Mouse (Mus musculus): Measurements from ENCODE around the gene Trpm3. TPM values are rescaled to one million over a fixed set of nuclear protein-coding genes. Genes with fewer than 3 reads are reported as not detected.

Gene Trpm3
- polyA plus RNA-seq, 1 experiment from 2014 or later = 4.5 TPM

DNA sequence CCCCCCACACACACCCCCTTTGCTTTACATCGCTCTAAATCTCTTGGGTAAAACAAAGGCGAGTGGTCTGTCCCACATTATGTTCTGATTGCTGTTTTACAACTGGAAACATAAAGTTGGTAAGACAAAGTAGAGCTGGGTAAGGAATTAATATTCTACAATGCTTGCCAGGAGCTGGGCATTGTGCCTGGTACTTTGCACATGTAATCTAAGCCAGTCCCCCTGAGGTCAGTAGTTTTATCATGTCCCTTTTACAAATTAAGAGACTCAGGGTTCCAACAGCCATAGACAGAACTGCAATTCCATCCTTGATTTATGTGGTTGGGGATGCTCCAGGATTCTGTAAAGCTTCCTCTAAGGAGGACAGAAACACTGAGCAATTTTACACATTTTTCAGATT lies 591.0 kb downstream of the Trpm3 start:
- Histone ChIP-seq H3K27ac (no peak overlapping the region), H3K9ac (no peak overlapping the region)
- ATAC-seq (ENCODE audit: insufficient number of reproducible peaks, low FRiP score, low TSS enrichment, low read depth) = no peak

DNA sequence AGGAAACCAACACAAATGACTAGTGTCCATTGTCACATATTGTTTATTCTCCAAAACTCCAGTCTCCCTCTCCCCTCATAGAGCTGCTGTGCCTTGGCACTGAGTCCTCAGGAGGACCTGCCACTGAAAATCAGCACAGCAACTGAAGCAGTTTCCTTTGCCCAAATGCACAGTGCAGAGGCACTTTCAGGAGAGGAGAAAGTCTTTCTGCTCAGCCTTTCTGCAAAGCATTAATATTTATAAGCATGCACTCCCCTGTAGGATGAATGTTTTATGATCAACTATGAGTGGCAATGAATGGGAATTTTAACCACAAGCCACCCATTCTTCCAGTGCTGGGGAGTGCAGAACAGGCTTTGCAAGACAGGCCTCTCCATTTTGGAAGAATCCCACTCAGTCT lies 592.1 kb downstream of the Trpm3 start:
- no peaks in the 10 kb centered on the region for H3K27me3 ChIP-seq
- H3K9ac ChIP-seq = no peak overlapping the region
- no peaks in the 10 kb centered on the region for H3K9me3 ChIP-seq
- H3K36me3 ChIP-seq = no peaks in the 10 kb centered on the region
- H3K27ac ChIP-seq = no peak overlapping the region
- no peak for ATAC-seq (ENCODE audit: insufficient number of reproducible peaks, low FRiP score, low TSS enrichment, low read depth)
- H3K4me2 ChIP-seq = no peak overlapping the region
- H3K4me3 ChIP-seq = no peak overlapping the region
- no peaks in the 10 kb centered on the region for H3K4me1 ChIP-seq

More for the DNA sequence above, 591.0 kb downstream of the Trpm3 start:
- H3K27me3 ChIP-seq = no peaks in the 10 kb centered on the region
- H3K4me2 ChIP-seq = no peak overlapping the region
- H3K4me1 ChIP-seq = no peaks in the 10 kb centered on the region
- H3K36me3 ChIP-seq = no peaks in the 10 kb centered on the region
- H3K9me3 ChIP-seq = no peaks in the 10 kb centered on the region
- no peak overlapping the region for H3K4me3 ChIP-seq
- 53% methylated on average over 2 of the region's 2 CpGs for WGBS

- Histone ChIP-seq H3K9ac (no peak overlapping the region), H3K36me3 (no peaks in the 10 kb centered on the region), H3K27ac (no peak overlapping the region), H3K27me3 (no peaks in the 10 kb centered on the region), H3K4me2 (no peak overlapping the region), H3K9me3 (no peaks in the 10 kb centered on the region), H3K4me1 (no peaks in the 10 kb centered on the region), H3K4me3 (no peak overlapping the region)
- ATAC-seq (ENCODE audit: insufficient number of reproducible peaks, low FRiP score, low TSS enrichment, low read depth) = no peak
- 70% methylated on average over 2 of the region's 2 CpGs for WGBS
These were observed 598.0 kb downstream of the Trpm3 start for GRCm38 (mm10) chr19:22736870-22737269.

DNA sequence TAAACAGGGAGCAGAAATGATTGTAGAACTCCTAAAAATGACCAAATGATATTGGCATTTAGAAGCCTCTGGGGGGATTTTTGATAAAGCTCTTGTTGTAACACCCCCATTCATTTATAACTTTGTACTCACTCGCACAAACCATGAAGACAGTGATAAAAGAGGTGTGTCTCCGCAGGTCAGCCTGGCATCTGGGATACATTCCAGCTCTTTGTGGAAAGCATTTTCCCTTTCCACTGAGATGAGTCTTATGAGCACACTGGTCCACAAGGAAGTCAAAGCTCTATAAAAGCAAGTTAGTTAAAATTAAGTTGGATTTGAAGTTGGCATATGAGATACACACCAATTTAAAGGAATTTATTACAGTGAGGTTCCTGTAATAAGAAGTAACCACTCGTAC lies 600.4 kb downstream of the Trpm3 start:
- ATAC-seq (ENCODE audit: insufficient number of reproducible peaks, low FRiP score, low TSS enrichment, low read depth) = no peak
- no peaks in the 10 kb centered on the region for H3K4me1 ChIP-seq

DNA sequence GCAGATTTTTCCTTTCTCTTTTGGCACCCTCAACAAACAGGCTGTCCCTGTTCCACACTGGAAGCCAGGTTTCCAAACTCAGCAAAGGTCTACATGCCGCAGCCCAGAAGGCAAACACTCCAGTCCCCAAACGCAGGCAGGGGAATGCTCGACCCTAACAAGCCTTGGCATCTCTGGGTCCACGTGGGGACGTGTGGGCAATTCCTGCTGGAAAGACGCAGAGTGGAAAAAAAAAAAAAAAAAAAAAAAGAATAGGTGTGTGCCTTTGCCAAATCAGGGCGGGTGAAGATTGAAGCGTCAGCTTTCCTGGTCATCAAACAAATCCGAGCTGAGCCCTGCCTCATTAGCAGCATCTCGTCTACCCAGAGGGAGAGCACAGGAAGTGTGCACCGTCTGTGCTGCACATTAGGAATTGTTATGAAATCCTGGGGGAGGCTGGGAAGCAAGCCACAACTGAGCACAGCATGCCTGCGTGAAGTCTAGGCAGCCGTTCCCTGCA lies 614.5 kb downstream of the Trpm3 start:
- Histone ChIP-seq H3K36me3 (no peaks in the 10 kb centered on the region), H3K9ac (no peak overlapping the region), H3K9me3 (no peaks in the 10 kb centered on the region), H3K4me2 (0 out of 2 replicates have a peak overlapping the region, but pooled peaks have one; percentile 7), H3K4me3 (no peak overlapping the region), H3K4me1 (peaks cover 6% of the 10 kb centered on the region), H3K27ac (0 out of 2 replicates have a peak overlapping the region, but pooled peaks have one; percentile 4), H3K27me3 (no peaks in the 10 kb centered on the region)
- WGBS = 20% methylated on average over 13 of the region's 13 CpGs
- ATAC-seq (ENCODE audit: insufficient number of reproducible peaks, low FRiP score, low TSS enrichment, low read depth) = no peak

More for the DNA sequence above, 600.4 kb downstream of the Trpm3 start:
- H3K9me3 ChIP-seq = no peaks in the 10 kb centered on the region
- WGBS = 62% methylated on average over 3 of the region's 3 CpGs
- H3K4me3 ChIP-seq = no peak overlapping the region
- H3K9ac ChIP-seq = no peak overlapping the region
- H3K36me3 ChIP-seq = no peaks in the 10 kb centered on the region
- H3K27ac ChIP-seq = no peak overlapping the region
- no peaks in the 10 kb centered on the region for H3K27me3 ChIP-seq
- no peak overlapping the region for H3K4me2 ChIP-seq

GRCm38 (mm10) chr19:22754071-22754470 lies 615.2 kb downstream of the Trpm3 start:
- H3K9me3 ChIP-seq = no peaks in the 10 kb centered on the region
- H3K4me2 ChIP-seq = no peak overlapping the region
- no peaks in the 10 kb centered on the region for H3K27me3 ChIP-seq
- H3K4me3 ChIP-seq = no peak overlapping the region
- no peak overlapping the region for H3K9ac ChIP-seq
- WGBS = 75% methylated on average over 10 of the region's 10 CpGs
- no peak for ATAC-seq (ENCODE audit: insufficient number of reproducible peaks, low FRiP score, low TSS enrichment, low read depth)
- peaks cover 6% of the 10 kb centered on the region for H3K4me1 ChIP-seq
- H3K36me3 ChIP-seq = no peaks in the 10 kb centered on the region
- H3K27ac ChIP-seq = no peak overlapping the region

- no peak for ATAC-seq (ENCODE audit: insufficient number of reproducible peaks, low FRiP score, low TSS enrichment, low read depth)
- H3K36me3 ChIP-seq = no peaks in the 10 kb centered on the region
These were observed 615.7 kb downstream of the Trpm3 start for GRCm38 (mm10) chr19:22754498-22754897.

GRCm38 (mm10) chr19:22758496-22758895 lies 619.6 kb downstream of the Trpm3 start:
- 77% methylated on average over 2 of the region's 2 CpGs for WGBS
- ATAC-seq (ENCODE audit: insufficient number of reproducible peaks, low FRiP score, low TSS enrichment, low read depth) = no peak

More at GRCm38 (mm10) chr19:22754498-22754897, 615.7 kb downstream of the Trpm3 start:
- no peak overlapping the region for H3K4me2 ChIP-seq
- H3K9me3 ChIP-seq = no peaks in the 10 kb centered on the region
- no peaks in the 10 kb centered on the region for H3K27me3 ChIP-seq
- H3K27ac ChIP-seq = no peak overlapping the region
- H3K9ac ChIP-seq = no peak overlapping the region
- 78% methylated on average over 8 of the region's 8 CpGs for WGBS
- no peak overlapping the region for H3K4me3 ChIP-seq
- peaks cover 6% of the 10 kb centered on the region for H3K4me1 ChIP-seq

DNA sequence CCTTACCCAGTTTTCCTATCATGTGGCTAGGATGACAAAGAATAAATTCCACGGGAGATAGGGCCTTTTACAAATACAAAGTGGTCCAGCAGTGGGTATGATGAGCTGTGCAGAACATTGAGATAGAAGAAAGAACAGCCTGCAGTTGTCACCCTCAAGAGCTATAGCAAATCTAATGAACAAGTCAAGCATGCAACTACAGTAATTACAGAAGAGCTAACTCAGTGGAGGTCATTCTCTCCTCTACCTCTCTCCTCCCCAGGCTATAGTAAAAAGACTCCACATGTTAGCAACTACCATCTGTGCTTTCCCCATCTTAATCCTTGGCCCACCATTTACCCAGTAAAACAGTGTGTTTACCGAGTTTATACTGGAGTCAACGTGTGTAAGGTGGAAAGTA lies 629.4 kb downstream of the Trpm3 start:
- WGBS = 62% methylated on average over 3 of the region's 3 CpGs
- no peak overlapping the region for H3K4me2 ChIP-seq
- no peaks in the 10 kb centered on the region for H3K4me1 ChIP-seq
- H3K4me3 ChIP-seq = no peak overlapping the region
- no peak overlapping the region for H3K9ac ChIP-seq
- H3K27me3 ChIP-seq = no peaks in the 10 kb centered on the region
- ATAC-seq (ENCODE audit: insufficient number of reproducible peaks, low FRiP score, low TSS enrichment, low read depth) = no peak
- H3K36me3 ChIP-seq = no peaks in the 10 kb centered on the region
- no peak overlapping the region for H3K27ac ChIP-seq
- no peaks in the 10 kb centered on the region for H3K9me3 ChIP-seq

More at GRCm38 (mm10) chr19:22758496-22758895, 619.6 kb downstream of the Trpm3 start:
- Histone ChIP-seq H3K4me2 (no peak overlapping the region), H3K9ac (no peak overlapping the region), H3K27me3 (no peaks in the 10 kb centered on the region), H3K4me3 (no peak overlapping the region), H3K9me3 (no peaks in the 10 kb centered on the region), H3K4me1 (0 out of 2 replicates have a peak, but pooled peaks cover 1% of the 10 kb centered on the region), H3K27ac (no peak overlapping the region), H3K36me3 (no peaks in the 10 kb centered on the region)

- Histone ChIP-seq H3K27me3 (no peaks in the 10 kb centered on the region), H3K36me3 (no peaks in the 10 kb centered on the region), H3K9me3 (no peaks in the 10 kb centered on the region), H3K4me2 (no peak overlapping the region), H3K27ac (no peak overlapping the region), H3K4me3 (no peak overlapping the region), H3K4me1 (no peaks in the 10 kb centered on the region), H3K9ac (no peak overlapping the region)
- WGBS = 69% methylated on average over 3 of the region's 3 CpGs
- ATAC-seq (ENCODE audit: insufficient number of reproducible peaks, low FRiP score, low TSS enrichment, low read depth) = no peak
These were observed 636.4 kb downstream of the Trpm3 start for GRCm38 (mm10) chr19:22775191-22775695.

GRCm38 (mm10) chr19:22780192-22780843 lies 641.5 kb downstream of the Trpm3 start:
- H3K36me3 ChIP-seq = no peaks in the 10 kb centered on the region
- H3K9ac ChIP-seq = no peak overlapping the region
- no peak overlapping the region for H3K4me2 ChIP-seq
- H3K27ac ChIP-seq = no peak overlapping the region
- no peaks in the 10 kb centered on the region for H3K4me1 ChIP-seq
- H3K9me3 ChIP-seq = no peaks in the 10 kb centered on the region
- no peak for ATAC-seq (ENCODE audit: insufficient number of reproducible peaks, low FRiP score, low TSS enrichment, low read depth)
- H3K4me3 ChIP-seq = no peak overlapping the region
- WGBS = 75% methylated on average over 7 of the region's 7 CpGs
- no peaks in the 10 kb centered on the region for H3K27me3 ChIP-seq

DNA sequence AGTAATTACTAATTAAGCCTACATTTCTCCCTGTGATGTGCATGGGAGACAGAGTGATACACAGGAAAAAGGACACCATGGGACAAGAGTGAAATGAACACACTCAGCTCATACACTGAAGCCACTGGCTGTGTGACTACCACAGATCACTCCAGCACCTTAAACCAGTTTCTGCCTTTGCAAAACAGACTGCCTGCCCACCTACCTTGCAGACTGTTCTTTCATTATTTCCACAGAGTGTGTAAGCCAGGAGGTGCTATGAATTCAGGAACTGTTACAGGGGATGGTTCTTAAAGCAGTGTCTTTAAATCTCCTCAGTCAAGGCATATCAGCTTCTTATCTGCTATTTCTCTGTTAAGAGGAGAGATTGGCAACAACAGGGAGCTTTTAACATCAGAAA lies 642.7 kb downstream of the Trpm3 start:
- Histone ChIP-seq H3K9me3 (no peaks in the 10 kb centered on the region), H3K4me1 (no peaks in the 10 kb centered on the region), H3K9ac (no peak overlapping the region), H3K27ac (no peak overlapping the region), H3K4me3 (no peak overlapping the region), H3K27me3 (no peaks in the 10 kb centered on the region), H3K36me3 (no peaks in the 10 kb centered on the region), H3K4me2 (no peak overlapping the region)
- no peak for ATAC-seq (ENCODE audit: insufficient number of reproducible peaks, low FRiP score, low TSS enrichment, low read depth)
